Mouse (Mus musculus) gastrocnemius, postnatal 4 days (tissue): ENCODE measurements around the gene Mthfd2. TPM values are rescaled to one million over a fixed set of nuclear protein-coding genes. Genes with fewer than 3 reads are reported as not detected.

Experiments
- DNase-seq, 2 experiments: peaks; one replicate each; pipeline ENCODE4 v3.0.0; 2021 to 2022; ENCODE audit warnings: low spot score in 2 of 2, mixed read lengths in 2 of 2
- total RNA-seq, 2 experiments: library from RNA; stranded (reverse); gene quantifications; 2 replicates each; pipeline ENCODE4 v1.2.3; 2021

Gene Mthfd2
- total RNA-seq, 2 experiments from 2014 or later = 7.5 to 10.6 TPM

DNA sequence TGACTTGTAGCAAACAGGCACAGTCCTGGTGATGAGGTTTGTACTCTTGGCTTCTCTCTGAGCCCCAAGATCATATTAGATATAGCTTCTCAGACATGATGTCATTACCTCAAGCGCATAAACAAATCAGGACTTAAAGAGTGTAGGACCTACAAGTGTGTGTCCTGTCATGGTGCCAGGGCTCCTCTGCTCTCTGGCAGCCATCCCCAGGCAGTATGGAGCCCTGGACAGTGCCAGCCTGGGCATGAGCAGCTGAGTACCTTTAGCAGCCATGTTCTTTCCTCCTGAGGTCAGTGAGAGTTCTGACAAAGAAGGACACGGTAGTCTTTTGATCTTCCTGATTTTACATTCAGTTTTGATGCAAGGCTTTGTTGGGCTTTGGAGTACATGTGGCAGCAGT is 17.2 kb upstream of the Mthfd2 start:
- no peak for DNase-seq

DNA sequence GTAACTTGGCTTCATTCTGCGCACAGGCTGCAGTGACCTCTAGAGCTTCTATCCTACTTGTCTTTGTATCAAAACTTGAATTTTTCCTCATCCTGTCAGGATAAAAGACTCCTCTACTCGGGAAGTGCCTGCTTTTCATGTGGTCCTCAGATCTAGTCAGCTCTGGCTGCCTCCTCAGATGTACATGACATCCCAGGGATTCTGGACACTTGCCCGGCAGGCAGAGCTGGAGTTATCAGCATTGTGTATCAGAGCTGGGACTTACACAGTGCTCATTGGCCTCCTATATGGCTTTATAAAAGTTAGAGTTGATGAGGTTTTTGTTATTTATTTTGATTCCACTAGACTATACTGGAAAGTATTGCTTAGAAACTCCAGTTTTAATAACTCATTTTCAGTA is 15.7 kb upstream of the Mthfd2 start:
- DNase-seq = no peak

DNA sequence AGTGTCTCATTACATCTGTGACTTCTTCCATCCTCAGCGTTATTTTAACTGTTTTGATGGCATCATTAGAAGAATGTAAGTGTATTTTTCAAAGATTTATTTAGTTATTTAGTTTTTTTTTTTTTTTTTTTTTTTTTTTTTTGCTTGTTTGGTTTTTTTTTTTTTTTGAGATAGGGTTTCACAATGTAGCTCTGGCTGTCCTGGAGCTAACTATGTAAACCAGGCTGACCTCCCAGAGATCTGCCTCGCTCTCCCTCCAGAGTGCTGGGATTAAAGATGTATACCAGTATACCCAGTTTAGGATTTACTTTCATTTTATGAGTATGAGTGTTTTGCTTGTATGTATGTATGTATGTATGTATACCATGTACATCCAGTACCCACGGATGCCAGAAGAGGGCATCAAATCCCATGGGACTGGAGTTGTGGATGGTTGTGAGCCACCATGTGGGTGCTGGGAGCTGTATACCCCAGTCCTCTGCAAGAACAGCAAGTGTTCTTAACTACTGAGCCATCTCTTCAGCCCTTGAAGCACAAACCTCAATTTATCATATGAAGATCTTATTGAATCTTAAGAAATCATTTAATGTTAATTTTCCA is 2.0 kb upstream of the Mthfd2 start:
- no peak for DNase-seq

DNA sequence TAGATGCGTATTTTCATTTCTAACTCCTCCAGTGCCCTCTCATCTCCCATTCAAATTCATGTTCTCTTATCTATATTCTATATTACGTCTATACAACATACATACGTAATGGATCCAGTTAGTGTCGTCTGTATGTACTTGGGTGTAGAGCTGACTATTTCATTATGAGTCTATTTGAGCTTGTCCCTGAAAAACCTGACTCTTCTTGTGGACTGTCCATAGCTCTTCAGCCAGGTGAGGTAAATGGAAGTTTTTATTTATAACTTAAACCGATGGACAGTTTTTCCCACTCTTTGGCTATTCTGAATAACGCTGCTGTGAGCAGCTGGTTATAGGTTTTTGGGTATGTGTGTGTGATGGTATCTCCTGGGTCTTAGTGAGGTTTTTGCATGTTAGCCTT is 1.1 kb upstream of the Mthfd2 start:
- DNase-seq = no peak

DNA sequence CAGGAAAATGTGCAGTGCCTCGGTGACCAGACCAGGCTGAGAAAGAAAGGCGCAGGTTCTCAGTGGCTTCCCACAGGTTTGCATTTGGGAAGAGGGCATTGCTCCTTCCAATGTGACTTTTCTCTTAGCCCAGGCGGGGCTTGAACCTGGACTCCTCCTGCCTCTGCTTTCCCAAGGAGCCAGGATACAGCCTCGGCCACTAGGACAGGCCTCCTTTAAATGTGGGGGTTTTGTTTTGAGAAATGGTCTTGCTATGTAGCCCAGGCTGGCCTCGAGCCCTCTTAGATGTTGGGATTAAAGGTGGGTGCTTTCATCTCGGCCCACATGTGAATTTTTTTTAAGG is 657 bp upstream of the Mthfd2 start:
- no peak for DNase-seq

DNA sequence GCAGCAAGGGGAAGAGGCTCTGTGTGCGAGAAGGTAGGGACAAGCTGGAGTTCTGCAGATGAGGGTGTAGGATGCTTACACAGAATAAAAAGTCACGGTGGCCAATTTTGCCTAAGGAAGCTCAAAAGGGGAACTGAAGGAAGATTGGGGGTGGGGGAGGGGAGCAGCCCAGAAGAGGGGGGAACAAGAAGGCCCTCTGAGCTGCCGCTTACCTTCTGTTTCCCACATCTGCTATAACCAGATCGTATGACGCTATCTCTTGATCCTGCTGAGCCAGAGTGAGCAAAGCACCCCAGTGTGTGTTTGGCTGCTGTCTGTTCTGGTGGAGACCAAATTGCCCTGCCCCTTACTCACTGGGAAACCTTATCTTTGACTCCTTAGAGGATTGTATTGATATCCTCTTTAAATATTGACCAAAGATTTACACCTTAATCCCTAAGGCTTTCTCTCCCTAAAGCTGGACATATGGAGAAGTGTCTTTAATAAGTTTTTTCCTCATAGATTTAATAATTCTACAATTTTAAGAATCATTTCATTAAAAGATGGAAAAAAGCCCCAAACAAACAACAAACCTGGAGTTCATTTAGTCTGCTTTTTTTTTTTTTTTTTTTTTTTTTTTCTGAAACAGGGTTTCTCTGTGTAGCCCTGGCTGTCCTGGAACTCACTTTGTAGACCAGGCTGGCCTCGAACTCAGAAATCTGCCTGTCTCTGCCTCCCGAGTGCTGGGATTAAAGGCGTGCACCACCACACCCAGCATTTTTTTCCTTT is 1.9 kb downstream of the Mthfd2 start:
- DNase-seq = no peak

DNA sequence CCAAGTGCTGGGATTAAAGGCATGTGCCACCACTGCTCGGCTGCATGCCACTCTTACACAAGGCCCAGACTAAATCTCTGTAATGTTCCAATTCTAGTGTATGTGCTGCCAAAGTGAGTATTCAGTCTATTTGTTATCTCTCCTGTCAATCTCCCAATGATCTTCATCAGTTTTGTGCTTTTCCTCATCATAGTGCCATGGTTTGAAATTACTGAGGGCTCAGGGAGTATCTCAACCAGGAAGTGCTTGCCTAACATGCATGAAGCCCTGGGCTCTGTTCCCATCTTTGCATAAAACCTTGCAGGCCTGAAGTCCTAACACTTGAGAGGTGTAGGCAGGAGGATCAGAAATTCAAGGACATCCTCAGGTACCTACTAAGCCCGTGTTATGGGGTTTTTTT is 2.9 kb downstream of the Mthfd2 start:
- no peak for DNase-seq

DNA sequence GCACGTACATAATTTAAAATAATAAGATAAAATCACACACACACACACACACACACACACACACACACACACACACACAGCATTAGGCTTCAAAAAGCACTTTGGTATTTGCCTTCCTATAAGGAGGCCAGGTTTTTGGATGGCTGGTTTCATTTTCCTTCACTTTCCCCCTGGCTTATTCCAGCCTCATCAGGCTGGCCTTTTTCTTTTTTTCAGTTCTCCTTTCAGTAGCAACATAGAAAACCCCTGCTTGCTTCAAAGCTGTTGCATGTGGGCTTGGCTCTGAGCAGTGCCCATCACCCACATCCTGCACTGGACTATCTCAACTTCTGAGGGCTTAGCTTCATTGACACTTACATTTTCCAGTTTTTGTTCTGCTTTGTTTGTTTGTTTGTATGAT is 3.8 kb downstream of the Mthfd2 start:
- no peak for DNase-seq

DNA sequence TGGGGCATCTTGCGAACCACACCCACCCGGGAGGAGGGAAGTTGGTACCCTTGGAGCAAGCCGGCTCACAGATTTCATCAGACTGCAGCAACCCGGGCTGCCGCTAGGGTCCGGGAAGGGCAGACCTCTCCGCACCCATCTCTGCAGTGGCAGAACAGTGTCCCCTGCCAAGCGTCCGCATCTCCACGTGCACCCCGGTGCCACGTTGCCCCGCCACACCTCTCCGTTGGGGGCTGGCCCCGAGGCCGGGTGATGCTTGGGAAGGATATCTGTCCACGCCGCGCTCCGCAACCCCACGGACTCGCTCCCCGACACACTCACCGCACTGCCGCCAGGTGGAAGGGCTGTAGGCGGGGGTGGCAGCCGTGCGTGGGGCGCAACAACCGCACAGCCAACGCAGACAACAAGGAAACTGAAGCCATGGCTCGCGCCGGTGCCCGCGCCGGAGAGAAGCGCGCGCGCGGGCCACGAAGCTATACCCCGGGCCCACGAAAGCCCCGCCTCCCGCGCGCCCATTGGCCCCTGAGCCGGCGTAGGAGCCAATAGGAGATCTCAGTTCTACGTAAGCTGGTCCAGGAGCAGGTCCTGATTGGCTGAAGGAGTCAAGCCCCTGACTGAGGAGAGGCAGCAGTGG is 8.5 kb downstream of the Mthfd2 start:
- DNase-seq = peak; percentile 81 to 91

DNA sequence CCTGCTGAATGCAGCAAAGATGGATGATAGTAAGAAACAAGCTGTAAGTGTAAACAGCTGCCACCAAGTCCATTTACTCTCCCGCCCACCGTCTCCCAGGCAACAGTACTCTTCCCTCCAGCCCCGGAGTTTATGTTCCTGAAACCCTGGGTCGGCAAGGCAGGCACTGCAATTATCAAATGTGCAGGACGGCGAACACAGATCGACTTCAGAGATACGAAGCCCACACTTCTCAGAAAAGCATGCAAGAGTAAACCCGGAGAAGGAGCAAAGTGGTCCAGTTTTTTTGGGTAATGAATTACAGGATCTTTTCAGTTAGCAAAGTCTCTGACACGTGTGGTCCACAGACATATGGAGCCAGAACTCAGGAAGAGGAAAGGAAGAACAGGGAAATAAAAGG is 9.7 kb downstream of the Mthfd2 start:
- no peak for DNase-seq

DNA sequence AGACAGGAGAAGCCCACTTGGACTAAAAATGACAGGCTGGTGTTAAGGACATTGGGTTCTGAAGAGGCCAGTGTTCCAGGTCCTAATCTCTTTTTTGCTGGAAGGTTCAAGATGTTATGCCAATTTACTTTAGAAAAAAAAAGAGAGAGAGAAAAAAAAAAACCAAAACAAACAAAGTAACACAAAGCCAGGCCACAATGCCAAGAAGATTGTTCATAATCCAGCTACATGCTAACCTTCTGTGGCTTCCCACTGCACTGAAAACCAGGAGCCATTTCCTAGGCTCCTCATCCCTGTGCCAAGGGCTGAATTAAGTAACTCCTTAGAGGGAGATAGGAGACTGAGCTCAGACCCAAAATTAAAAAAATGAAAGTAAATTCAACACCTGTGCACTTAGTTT is 10.4 kb downstream of the Mthfd2 start:
- DNase-seq = no peak

DNA sequence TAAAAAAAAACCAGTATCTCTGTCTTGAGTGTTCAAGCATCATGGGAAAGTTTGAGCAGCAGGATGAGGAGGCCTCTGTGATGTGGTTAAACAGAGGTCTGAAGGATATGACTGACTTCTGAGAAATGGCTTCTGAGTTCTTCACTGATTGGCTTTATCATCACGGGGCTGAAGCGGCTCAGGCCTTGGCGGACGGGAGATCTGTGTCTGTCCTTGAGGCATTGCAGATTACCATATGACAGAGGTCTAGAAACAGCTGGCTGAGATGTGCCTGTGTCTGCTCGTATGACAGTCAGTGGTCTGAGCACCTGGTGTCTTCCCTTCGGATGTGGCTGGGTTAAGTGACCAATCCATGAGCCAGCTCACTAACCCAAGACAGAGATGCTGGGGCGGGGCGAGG is 13.2 kb downstream of the Mthfd2 start:
- DNase-seq = no peak

DNA sequence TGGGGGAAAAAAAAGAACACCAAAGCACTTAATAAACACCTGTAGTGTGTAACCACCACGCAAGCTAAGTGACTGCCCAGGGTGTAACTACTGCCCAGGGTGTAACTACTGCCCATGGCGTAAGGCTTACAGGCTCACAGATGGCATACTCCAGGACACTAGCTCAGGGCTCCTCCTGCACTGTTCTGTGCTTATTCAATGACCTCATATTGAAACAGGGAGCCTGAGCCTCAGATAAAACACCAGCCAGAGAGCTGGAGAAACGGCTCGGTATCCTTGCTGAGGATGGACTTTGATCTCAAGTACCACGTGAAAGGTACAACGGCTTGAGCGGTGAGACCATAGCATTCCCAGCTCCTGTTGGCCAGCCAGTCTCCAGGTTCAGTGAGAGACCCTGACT is 13.7 kb downstream of the Mthfd2 start:
- no peak for DNase-seq

DNA sequence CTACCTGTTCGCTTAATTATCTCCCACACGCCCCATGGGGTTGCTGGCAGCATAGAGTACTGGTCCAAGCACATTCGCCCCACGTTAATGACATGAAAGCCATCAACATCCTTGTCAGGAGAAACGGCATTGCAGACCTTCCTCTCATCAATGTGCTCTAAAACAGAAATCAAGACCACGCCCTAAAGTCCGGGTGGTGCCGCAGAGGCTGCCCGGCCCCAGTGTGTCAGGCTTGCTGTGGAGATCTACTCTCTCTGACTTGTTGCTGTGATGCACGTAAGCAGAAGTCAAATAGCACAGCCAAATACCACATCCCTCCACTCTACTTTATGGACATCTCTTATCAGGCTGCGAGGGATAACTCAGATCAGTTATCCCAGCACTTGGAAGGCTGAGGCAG is 14.5 kb downstream of the Mthfd2 start:
- DNase-seq = no peak

DNA sequence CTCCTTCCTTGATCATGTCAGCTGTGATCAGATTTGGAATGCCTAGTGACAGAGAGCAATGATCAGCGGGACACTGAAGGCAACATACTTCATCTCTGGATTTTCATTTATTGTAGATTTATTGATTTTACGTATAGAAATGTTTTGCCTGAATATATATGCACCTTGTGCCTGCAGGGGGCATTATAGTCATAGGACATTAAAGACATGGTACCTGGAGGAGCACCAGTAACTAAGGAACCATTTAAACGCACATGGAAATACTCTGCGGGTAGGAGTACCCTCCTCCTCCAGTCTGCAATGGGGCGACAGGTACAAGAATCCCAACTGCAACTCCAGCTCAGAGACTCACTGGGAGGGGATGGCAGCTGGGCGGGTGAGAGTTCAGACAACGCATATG is 16.7 kb downstream of the Mthfd2 start:
- no peak for DNase-seq

DNA sequence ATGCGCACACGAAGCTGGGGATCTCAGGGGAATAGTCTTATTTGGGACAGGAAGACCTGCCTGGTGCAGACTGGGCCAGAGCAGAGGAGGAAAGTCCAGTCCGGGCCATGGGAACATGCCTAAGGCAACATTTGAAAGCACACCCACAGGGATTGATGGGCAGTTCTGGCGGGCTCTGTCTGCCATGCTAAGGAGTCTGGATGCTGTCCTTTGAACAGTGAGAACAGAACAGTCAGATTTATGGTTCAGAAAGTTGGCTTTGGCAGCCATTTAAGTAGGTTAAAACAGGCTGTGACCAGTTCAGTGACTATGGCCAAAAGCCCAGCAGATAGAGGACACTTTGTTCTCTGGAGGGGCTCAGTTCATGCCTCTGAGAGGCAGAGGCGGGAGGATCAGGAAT is 23.4 kb downstream of the Mthfd2 start:
- DNase-seq = no peak

DNA sequence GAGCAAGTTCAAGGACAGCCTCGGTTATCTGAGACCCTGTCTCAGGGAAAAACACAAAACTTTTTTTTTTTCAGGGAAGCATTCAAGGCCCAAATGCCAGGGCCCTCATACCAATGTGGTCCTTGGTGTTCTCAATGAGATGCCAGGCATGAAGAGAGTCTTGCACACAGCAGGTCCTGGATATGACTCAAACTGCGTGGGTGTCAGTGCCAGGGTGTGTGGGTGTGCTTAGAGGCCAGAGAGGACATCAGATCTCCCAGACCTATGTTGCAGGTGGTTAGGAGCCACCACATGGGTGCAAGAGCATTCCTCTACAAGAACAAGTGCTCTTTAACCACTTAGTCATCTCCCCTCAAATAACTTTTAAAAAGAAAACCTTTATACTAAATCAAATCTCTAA is 24.4 kb downstream of the Mthfd2 start:
- no peak for DNase-seq

DNA sequence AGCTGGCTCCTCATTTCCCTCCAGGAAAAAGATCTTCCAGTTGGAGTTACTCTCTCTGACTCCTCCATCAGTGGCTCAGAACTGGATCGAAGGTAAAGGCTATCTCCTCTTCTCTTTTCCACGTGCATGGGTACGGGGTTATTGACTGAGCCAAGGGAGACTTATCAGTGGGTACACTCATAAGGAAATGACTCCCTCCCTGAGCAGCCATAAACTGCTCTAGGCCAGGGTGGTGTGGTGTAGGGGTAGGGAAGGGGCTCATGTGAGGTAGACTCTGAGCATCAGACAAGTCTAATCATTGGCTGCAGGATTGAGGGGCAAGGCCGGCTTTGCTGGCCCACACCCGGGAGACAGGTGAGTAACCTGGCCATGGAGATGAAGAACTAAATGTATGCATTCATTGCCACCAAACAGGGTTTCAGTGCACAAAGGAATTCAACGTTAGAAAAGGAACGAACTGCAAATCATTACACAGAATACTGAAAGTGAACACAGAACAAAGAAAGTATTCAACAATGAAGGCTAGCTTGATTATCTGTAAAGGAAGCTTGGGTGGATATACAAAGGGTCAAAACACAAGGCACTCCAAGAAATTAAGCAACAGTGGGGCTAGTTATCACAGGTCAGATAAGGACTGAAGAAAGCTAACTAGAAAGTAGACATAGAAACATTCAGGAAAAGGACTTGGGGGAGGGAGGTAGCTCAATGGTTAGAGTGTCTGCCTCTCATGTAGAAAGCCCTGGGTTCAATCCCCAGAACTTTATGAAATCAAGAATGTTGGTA is 25.1 kb downstream of the Mthfd2 start:
- DNase-seq = no peak

DNA sequence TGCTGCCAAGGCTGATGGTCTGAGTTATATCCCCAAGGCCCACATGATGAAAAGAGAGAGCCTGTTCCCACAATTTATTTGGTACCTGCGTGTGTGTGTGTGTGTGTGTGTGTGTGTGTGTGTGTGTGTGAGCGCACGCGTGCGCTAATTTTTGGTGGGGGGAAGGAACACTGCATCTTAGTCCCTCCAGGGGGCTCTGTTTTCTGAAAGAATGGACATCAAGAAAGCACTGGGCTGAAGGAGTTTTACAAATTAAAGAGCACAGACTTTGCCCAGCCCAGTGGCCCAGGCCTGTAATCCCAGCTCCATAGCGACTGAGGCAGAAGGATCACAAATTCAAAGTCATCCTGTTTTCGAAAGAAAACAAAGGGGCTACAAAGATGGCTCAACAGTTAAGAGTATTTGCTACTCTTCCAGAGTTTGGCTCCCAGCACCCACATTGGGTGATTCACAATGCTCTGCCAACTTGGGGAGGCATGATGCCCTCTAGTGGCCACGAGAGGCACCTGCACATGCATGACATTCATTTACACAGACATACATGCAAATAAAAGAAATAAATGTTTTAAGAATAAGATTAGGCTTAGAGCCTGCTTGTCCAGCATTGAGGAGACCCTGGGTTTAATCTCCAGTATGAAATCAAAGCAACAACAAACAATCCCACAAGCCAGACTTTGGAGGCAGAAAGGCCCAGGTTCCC is 45.3 kb downstream of the Mthfd2 start:
- no peak for DNase-seq

DNA sequence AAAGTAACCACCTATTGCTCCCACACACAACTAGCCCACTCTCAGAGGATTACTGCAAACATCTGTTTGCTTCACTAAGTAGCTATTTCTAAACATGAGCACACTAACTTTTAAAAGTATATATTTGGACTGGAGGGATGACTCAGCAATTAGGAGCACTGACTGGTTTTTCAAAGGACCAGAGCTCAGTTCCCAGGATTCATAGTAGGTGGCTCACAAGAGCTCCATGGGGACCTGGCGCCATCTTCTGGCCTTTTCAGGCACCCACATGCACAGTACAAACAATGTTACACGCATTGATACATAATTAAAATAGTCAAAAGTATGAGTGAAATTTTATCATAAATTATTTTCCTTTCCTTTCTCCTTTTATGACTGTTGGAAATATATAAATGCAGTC is 46.8 kb downstream of the Mthfd2 start:
- DNase-seq = no peak

DNA sequence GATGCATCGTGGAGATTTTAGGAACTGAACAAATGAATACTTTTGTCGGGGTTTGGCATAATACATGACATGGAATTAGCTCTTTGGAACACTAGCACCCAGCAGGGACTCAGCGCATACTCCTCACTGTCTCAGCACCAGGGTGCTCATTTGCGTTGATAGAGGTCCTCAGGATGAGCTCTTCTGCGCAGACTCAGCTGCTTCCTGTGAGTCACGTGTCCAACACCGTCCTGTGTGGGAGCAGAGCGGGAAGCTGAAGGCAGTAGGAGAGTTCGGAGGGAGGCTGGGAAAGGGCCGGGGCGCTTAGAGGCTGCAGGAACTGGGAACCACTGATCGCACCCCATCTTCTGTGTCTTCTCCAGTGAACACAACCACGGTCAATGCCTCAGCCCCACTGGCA is 48.6 kb downstream of the Mthfd2 start:
- no peak for DNase-seq

DNA sequence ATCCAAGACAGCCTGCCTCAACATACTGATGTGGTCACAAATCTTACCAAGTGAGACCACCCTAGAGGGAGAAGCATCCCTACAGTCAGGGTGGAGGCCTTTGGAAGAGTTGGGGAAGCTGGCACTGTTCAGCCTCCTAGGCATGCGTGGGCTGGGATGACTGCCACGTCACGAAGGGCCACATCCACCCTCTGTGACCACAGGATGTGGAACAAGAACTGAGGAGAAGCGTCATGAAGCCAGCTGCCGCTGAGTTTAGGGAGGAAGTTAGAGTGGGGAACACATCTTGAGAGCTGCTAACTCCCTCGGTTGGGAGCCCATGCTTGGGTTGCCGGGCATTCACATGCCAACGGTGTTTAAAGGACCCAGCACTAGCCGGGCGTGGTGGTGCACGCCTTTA is 52.0 kb downstream of the Mthfd2 start:
- no peak for DNase-seq
